Mouse (Mus musculus): ENCODE measurements around the gene Msrb1.

GRCm38 (mm10) chr17:24730787-24731186 lies 5.7 kb upstream of the Msrb1 start:
- TF ChIP-seq CTCF (IDR thresholded peaks at IDR 0.05; ENCODE audit: low read depth, low read length) (no peak), GATA2 (IDR thresholded peaks at IDR 0.05; ENCODE audit: borderline replicate concordance, low read depth, low read length) (no peak), GATA1 (IDR thresholded peaks at IDR 0.05; ENCODE audit: borderline replicate concordance, low read length) (no peak), TAL1 (conservative IDR thresholded peaks at IDR 0.05; ENCODE audit: low read depth, low read length) (no peak), POLR2AphosphoS5 (IDR thresholded peaks at IDR 0.05; ENCODE audit: insufficient replicate concordance, low read depth, low read length) (no peak)

All from G1E (cell line).